Mouse (Mus musculus) neural tube, embryonic 14.5 days (tissue): ENCODE results near the gene Kcnip1. TPM values are rescaled to one million over a fixed set of nuclear protein-coding genes. Genes with fewer than 3 reads are reported as not detected.

Experiments
- ATAC-seq: fragments of 200-750 bp; cut with Nextera tagmentation; 2 replicates; pipeline ENCODE4 v1.8.0; 2017; ENCODE audit warnings: low read depth, mild to moderate bottlenecking, moderate TSS enrichment, moderate library complexity
- H3K27ac ChIP-seq: fragments of 300-500 bp; sonication (generic); 2 replicates; pipeline ENCODE4 v1.5.1; 2014; ENCODE audit warnings: low read depth, mild to moderate bottlenecking, control low read depth, low read length, moderate library complexity, mixed read lengths
- H3K27me3 ChIP-seq: fragments of 300-500 bp; sonication (generic); 2 replicates; pipeline ENCODE4 v1.6.1; 2014; ENCODE audit warnings: low read length; ENCODE audit not compliant: control insufficient read depth, insufficient read depth
- H3K36me3 ChIP-seq: fragments of 300-500 bp; sonication (generic); 2 replicates; pipeline ENCODE4 v1.6.1; 2014; ENCODE audit warnings: low read length, mixed read lengths; ENCODE audit not compliant: control insufficient read depth, insufficient read depth
- H3K4me1 ChIP-seq: fragments of 300-500 bp; sonication (generic); 2 replicates; pipeline ENCODE4 v1.6.1; 2014; ENCODE audit warnings: low read length; ENCODE audit not compliant: control insufficient read depth, insufficient read depth
- H3K4me2 ChIP-seq: fragments of 300-500 bp; sonication (generic); 2 replicates; pipeline ENCODE4 v1.6.1; 2014; ENCODE audit warnings: mild to moderate bottlenecking, low read depth, low read length, control low read depth
- H3K4me3 ChIP-seq: fragments of 300-500 bp; sonication (generic); 2 replicates; pipeline ENCODE4 v1.5.1; 2014; ENCODE audit warnings: low read depth, low read length, control low read depth, mixed read lengths
- H3K9ac ChIP-seq: fragments of 300-500 bp; sonication (generic); replicated peaks from 2 replicates; pipeline ENCODE4 v1.6.1; 2014; ENCODE audit warnings: low read depth, mild to moderate bottlenecking, control low read depth, low read length, mixed read lengths
- H3K9me3 ChIP-seq: fragments of 300-500 bp; sonication (generic); 2 replicates; pipeline ENCODE4 v1.6.1; 2016; ENCODE audit warnings: low read length; ENCODE audit not compliant: control insufficient read depth
- WGBS: fragments of 180-500 bp; shearing (Covaris S2); extraction: QIAGEN DNeasy Blood & Tissue Kit; methylation state at CpG from one replicate; pipeline ENCODE4 v1.1.7; 2014; 5-methylcytosine and 5-hydroxymethylcytosine counted together
- polyA plus RNA-seq: library from polyadenylated mRNA; unstranded; fragments of >200 nt; fragmentation: Nextera tagmentation; extraction: Ambion mirVana; gene quantifications from 2 replicates; pipeline ENCODE4 v1.2.1, GENCODE M21; 2014

Gene Kcnip1
- polyA plus RNA-seq, 1 experiment from 2014 or later = 138 TPM

DNA sequence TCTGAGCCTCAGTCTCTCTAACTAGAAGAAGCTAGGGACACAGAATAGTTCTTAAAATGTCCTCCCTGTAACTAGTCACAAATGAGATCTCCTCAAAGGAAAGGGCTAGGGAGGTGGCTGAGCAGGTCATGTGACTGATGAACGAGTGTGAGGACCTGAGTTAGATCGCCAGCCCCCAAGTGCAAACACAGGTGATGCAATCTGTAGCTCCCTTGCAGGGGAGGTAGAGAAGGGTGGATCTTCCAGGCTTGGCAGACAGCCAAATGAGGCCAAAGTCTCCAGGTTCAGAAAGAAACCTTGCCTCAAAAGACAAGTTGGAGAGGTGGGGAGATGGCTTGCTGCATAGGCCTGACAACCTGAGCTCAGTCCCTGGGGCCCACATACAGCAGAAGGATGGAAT lies 66.4 kb downstream of the Kcnip1 start:
- ATAC-seq = no peak
- WGBS = 64% methylated on average over 2 of the region's 2 CpGs

DNA sequence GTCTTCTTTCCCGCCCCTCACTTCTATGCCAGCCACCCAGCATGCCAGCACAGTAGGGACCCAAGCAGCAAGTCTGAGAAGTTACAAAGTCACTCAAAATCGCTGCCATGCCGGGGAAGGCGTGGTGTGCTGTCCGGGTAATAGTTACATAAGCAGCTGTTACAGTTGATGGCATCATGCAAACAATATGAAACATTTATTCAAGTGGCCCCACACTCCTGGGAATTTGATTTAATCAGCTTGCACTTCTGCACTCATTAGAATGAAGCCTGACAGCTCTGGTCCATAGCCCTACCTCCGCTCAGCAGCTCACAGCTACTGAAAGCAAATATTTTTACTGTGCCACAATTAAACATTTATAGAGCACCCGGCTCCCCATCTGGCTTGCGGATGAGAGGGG lies 67.2 kb downstream of the Kcnip1 start:
- peaks cover 7% of the 10 kb centered on the region; the same call in 1 of the 2 replicates for H3K4me1 ChIP-seq
- no peaks in the 10 kb centered on the region; the same call in 1 of the 2 replicates for H3K27me3 ChIP-seq
- H3K4me3 ChIP-seq = no peak overlapping the region
- no peaks in the 10 kb centered on the region for H3K9me3 ChIP-seq
- 61% methylated on average over 8 of the region's 8 CpGs for WGBS
- peak; percentile 12; the same call in 1 of the 2 replicates for ATAC-seq
- no peak overlapping the region for H3K4me2 ChIP-seq
- no peak overlapping the region for H3K27ac ChIP-seq
- no peaks in the 10 kb centered on the region for H3K36me3 ChIP-seq
- no peak overlapping the region for H3K9ac ChIP-seq

More for the DNA sequence above, 66.4 kb downstream of the Kcnip1 start:
- no peak overlapping the region for H3K4me3 ChIP-seq
- H3K4me1 ChIP-seq = peaks cover 7% of the 10 kb centered on the region; the same call in 1 of the 2 replicates
- H3K4me2 ChIP-seq = no peak overlapping the region
- H3K36me3 ChIP-seq = no peaks in the 10 kb centered on the region
- H3K9ac ChIP-seq = no peak overlapping the region
- no peaks in the 10 kb centered on the region for H3K9me3 ChIP-seq
- no peak overlapping the region for H3K27ac ChIP-seq
- no peaks in the 10 kb centered on the region; the same call in 1 of the 2 replicates for H3K27me3 ChIP-seq

DNA sequence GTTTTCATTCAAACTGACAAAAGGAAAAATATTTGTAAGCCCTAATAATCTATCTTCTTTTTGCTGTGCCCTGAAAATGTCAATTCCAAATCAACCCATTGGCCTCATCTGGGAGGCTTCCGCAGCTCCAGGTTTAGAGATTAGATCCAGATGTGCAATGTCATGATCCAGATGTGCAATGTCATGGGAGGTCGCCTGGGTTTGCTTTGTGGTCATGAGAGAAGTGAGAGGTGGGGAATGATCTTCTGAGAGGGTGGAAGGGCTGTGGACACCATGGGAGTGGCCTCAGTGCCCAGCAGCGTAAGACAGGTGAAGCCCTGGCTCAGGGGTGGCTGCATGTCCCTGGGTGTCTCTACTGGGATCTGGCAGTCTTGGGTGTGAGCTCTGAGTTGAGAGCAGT lies 69.9 kb downstream of the Kcnip1 start:
- ATAC-seq = no peak
- H3K9ac ChIP-seq = no peak overlapping the region
- H3K36me3 ChIP-seq = no peaks in the 10 kb centered on the region
- 0 out of 2 replicates have a peak, but pooled peaks cover 3% of the 10 kb centered on the region for H3K4me1 ChIP-seq
- 76% methylated on average over 3 of the region's 3 CpGs for WGBS
- H3K4me2 ChIP-seq = no peak overlapping the region
- H3K27ac ChIP-seq = no peak overlapping the region
- no peak overlapping the region for H3K4me3 ChIP-seq
- no peaks in the 10 kb centered on the region; the same call in 1 of the 2 replicates for H3K27me3 ChIP-seq
- no peaks in the 10 kb centered on the region for H3K9me3 ChIP-seq

DNA sequence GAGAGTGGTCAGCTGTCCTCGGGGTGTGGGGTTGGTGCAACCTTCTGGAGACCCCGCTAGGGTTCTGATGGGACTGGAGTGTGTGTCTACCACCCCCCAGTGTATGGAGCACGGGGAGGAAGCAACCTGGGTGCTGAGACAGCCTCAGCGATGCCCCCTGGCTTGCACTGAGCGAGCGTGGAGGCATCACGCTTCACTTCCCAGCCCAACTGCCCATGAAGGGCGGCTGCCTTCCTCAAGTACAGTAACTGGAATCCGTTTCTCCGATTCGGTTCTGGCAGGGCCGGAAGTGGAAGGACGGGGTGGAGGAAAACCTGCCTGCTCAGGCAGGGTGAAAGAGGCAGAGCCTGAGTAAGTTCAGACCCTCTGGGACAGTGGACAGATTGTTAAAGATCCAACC lies 71.5 kb downstream of the Kcnip1 start:
- WGBS = 56% methylated on average over 13 of the region's 13 CpGs
- Histone ChIP-seq H3K4me1 (0 out of 2 replicates have a peak, but pooled peaks cover 3% of the 10 kb centered on the region), H3K27ac (no peak overlapping the region), H3K4me2 (no peak overlapping the region), H3K27me3 (no peaks in the 10 kb centered on the region; the same call in 1 of the 2 replicates), H3K36me3 (no peaks in the 10 kb centered on the region), H3K9me3 (no peaks in the 10 kb centered on the region), H3K9ac (no peak overlapping the region), H3K4me3 (no peak overlapping the region)
- no peak for ATAC-seq

DNA sequence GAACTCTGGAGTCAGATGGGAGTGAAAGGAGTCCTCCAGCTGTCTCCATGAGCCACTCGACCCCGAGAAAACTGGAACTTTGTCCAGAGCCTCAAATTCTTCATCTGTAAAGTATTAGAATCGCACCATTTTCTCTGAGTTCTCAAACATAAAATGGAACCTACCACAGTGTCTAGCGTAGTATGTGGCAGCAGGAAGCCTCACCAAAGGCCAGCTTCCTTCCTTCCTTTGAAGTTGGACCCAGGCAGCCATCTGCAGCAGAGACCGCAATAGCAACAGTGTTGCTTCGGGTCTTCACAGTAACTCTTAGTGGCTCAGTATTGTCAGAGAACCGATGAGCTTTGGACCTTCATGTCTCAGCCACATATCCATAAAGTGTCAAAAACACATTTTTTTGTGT lies 73.1 kb downstream of the Kcnip1 start:
- Histone ChIP-seq H3K4me2 (no peak overlapping the region), H3K9me3 (no peaks in the 10 kb centered on the region), H3K4me3 (no peak overlapping the region), H3K4me1 (no peaks in the 10 kb centered on the region), H3K36me3 (no peaks in the 10 kb centered on the region), H3K27me3 (no peaks in the 10 kb centered on the region; the same call in 1 of the 2 replicates), H3K9ac (no peak overlapping the region), H3K27ac (no peak overlapping the region)
- ATAC-seq = no peak
- 84% methylated on average over 7 of the region's 7 CpGs for WGBS

DNA sequence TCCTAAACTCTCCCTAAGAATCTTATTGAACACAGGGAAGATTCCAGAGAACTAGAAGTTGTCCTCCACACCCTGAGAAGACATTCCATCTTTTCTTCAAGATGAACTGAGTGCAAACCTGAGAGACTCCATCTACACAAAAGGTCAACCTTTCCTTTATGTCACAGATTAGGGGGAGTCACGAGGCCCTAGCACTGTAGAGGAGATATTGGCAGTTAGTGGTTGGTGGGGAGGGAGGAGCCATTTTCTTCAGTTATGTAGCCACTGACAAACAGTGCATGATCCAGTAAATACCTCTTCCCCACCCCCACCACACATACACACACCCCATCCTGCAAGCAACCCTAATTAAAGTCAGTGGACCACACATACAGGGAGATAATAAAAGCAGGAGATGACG lies 74.5 kb downstream of the Kcnip1 start:
- no peak for ATAC-seq

DNA sequence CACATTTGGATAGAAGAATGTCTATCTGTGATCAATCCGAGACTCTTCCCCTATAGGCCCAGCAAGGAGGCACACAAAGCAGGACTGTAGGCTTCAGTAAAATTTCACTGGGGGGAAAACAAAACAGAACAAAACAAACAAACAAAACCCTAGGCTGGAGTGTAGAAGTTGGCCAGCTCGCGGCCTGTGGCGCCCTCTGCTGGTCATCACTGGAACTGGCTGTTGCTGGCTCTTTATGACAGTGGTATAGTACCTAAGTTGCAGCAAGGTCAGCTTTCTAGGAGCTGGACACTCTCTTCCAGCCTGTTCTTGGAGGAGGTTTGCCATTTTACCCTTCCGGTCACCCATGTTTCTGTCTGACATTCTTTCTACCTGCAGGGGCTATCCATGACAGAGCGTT lies 75.4 kb downstream of the Kcnip1 start:
- ATAC-seq = peak; percentile 77
- Histone ChIP-seq H3K4me3 (no peak overlapping the region), H3K27me3 (no peaks in the 10 kb centered on the region), H3K27ac (no peak overlapping the region), H3K36me3 (no peaks in the 10 kb centered on the region), H3K4me1 (no peaks in the 10 kb centered on the region), H3K9me3 (no peaks in the 10 kb centered on the region), H3K4me2 (no peak overlapping the region), H3K9ac (no peak overlapping the region)
- WGBS = 20% methylated on average over 6 of the region's 6 CpGs

More for the DNA sequence above, 74.5 kb downstream of the Kcnip1 start:
- Histone ChIP-seq H3K9me3 (no peaks in the 10 kb centered on the region), H3K27ac (no peak overlapping the region), H3K4me3 (no peak overlapping the region), H3K36me3 (no peaks in the 10 kb centered on the region), H3K9ac (no peak overlapping the region), H3K27me3 (no peaks in the 10 kb centered on the region), H3K4me1 (no peaks in the 10 kb centered on the region), H3K4me2 (no peak overlapping the region)
- 29% methylated on average over 2 of the region's 2 CpGs for WGBS

DNA sequence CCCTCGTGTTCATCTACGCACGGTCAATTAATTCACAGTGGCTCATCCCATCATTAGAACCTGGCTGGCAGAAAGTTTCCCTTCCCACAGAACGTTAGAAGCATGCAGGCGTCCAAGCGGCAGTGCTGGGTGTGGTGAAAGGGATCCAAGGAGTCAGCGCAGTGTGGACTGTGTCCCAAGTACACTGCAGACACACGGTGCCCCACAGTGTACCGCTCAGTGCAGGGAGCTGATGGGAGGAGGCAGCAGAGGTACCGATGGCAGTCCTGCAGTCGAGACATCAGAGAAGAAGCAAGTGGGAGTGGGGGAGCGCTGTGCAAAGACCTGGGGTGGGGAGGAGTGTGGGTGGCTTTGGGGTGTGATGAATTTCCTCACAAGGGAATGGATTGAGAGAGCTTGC lies 78.7 kb downstream of the Kcnip1 start:
- no peaks in the 10 kb centered on the region for H3K27me3 ChIP-seq
- H3K9ac ChIP-seq = no peak overlapping the region
- no peak overlapping the region for H3K4me2 ChIP-seq
- ATAC-seq = 0 out of 2 replicates have a peak, but pooled peaks have one; percentile 19
- H3K9me3 ChIP-seq = no peaks in the 10 kb centered on the region
- H3K36me3 ChIP-seq = no peaks in the 10 kb centered on the region
- no peaks in the 10 kb centered on the region for H3K4me1 ChIP-seq
- 57% methylated on average over 12 of the region's 12 CpGs for WGBS
- no peak overlapping the region for H3K27ac ChIP-seq
- no peak overlapping the region for H3K4me3 ChIP-seq

DNA sequence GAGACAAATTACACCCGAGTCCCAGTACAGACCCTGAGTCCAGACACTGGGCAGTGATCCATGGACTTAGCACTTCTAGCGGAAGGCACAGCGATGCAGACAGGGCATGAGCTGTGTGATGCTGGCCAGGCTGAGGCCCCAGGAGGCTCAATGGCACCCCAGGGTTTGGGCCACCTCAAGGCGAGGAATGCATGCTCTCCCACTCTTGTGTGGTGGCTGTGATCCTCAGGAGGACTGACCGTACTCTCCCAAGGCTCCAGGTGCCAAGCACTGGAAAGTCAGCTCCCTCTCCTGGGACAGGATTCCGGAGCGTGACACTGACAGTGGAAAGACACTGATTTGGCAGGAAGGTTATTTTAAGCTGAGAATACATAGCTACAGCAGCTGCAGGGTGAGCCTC lies 79.9 kb downstream of the Kcnip1 start:
- 78% methylated on average over 7 of the region's 7 CpGs for WGBS
- no peaks in the 10 kb centered on the region for H3K36me3 ChIP-seq

More for the DNA sequence above, 79.9 kb downstream of the Kcnip1 start:
- H3K27ac ChIP-seq = no peak overlapping the region
- ATAC-seq = no peak
- H3K9ac ChIP-seq = no peak overlapping the region
- H3K4me3 ChIP-seq = no peak overlapping the region
- H3K4me2 ChIP-seq = no peak overlapping the region
- H3K27me3 ChIP-seq = no peaks in the 10 kb centered on the region
- no peaks in the 10 kb centered on the region for H3K9me3 ChIP-seq
- no peaks in the 10 kb centered on the region for H3K4me1 ChIP-seq
